Mouse (Mus musculus): ENCODE measurements around the gene Plppr3.

GRCm38 (mm10) chr10:79858416-79859074, 15.9 kb downstream of the Plppr3 start:
- TF ChIP-seq CTCF (IDR thresholded peaks at IDR 0.05; ENCODE audit: low read depth) (no peak), EP300 (IDR thresholded peaks at IDR 0.05; ENCODE audit: low read depth) (no peak)
